Mouse (Mus musculus): ENCODE results near the gene Gemin5.

- no peak for TF ChIP-seq CTCF (conservative IDR thresholded peaks at IDR 0.05; ENCODE audit: low read length)
- TF ChIP-seq POU5F1 (IDR thresholded peaks at IDR 0.05; ENCODE audit: borderline replicate concordance, low read length) = no peak
These were observed 65.0 kb downstream of the Gemin5 start for GRCm38 (mm10) chr11:58103344-58103653.

All from E14TG2a.4 (cell line).